Mouse (Mus musculus) thymus, postnatal 0 days (tissue): Measurements from ENCODE around the gene Zc3h15. TPM values are rescaled to one million over a fixed set of nuclear protein-coding genes. Genes with fewer than 3 reads are reported as not detected.
"Not testable (repeated sequence)": the region's sequence is repeated elsewhere in the genome, so short reads cannot be mapped to it uniquely, and the experiment has no call there.

ENCODE experiments used
- DNase-seq: peaks from one replicate; pipeline ENCODE4 v3.0.0-alpha.2; 2015; ENCODE audit warnings: low spot score
- polyA plus RNA-seq: library from polyadenylated mRNA; unstranded; fragments of >200 nt; fragmentation: Nextera tagmentation; extraction: Ambion mirVana; gene quantifications from 2 replicates; pipeline ENCODE4 v1.2.1, GENCODE M21; 2015

The Zc3h15 gene
- polyA plus RNA-seq, 1 experiment from 2014 or later, result 158 TPM

DNA sequence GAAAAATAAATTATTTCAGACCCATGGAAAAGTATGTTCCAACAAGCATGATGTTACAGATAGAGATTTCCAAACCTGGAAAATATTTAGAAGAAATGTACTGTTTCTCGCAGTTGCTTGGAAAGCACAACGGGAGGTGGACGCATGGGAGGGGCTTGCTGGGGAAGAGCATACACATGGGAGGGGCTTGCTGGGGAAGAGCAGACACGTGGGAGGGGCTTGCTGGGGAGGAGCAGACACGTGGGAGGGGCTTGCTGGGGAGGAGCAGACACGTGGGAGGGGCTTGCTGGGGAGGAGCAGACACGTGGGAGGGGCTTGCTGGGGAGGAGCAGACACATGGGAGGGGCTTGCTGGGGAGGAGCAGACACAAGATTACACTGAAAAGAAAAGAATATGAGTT, 69.0 kb downstream of the Zc3h15 start:
- DNase-seq, result not testable (repeated sequence)

DNA sequence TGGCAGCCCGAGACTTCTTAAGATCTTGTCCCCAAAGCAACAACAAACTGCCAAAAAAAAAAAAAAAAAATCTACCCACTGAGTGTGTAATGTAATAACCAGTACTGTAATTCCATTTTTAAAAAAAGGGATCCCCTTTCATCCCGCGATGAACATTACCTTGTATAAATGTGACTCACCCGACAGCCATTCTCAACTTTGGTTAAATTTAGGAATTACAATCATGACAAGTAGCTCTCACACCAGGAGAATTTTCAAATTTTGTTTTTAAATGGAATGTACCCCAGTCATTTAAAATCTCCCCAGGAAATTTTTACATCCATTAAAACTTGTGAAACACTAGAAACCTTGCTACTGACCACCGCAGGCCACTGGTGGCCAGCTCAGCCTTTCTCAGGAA, 69.7 kb downstream of the Zc3h15 start:
- no peak for DNase-seq

Other genes starting within 250 kb of the Zc3h15 start
- 43.3 and 54.9 TPM in 2 replicates for gene Itgav, start 80.0 kb downstream of the Zc3h15 start, polyA plus RNA-seq
- gene Fam171b, start 168.2 kb downstream of the Zc3h15 start, polyA plus RNA-seq, result 0.60 and 0.94 TPM in 2 replicates